Mouse (Mus musculus) spleen, embryonic (tissue): ENCODE measurements around the gene Syt14.

Experiments
- CTCF ChIA-PET: fragments of 350-600 bp; sonication (Branson Sonifier 250); formaldehyde crosslinking; loops from one replicate; lab custom pipeline; 2022; lab: Charles Lee

The Syt14 gene

GRCm38 (mm10) chr1:193035371-193036238, at the start of gene Syt14:
TSS of gene Syt14 (minus strand) at chr1:193035775.
- CTCF ChIA-PET: no interaction called here

GRCm38 (mm10) chr1:193084016-193084415, 48.4 kb upstream of the Syt14 start:
- CTCF ChIA-PET: no interaction called here

- CTCF ChIA-PET: no interaction called here
Observed at GRCm38 (mm10) chr1:193083051-193083450, 47.5 kb upstream of the Syt14 start.

- CTCF ChIA-PET: no interaction called here
Observed at GRCm38 (mm10) chr1:193082311-193082921, 46.8 kb upstream of the Syt14 start.

GRCm38 (mm10) chr1:193062618-193063017, 27.0 kb upstream of the Syt14 start:
- CTCF ChIA-PET: no interaction called here

GRCm38 (mm10) chr1:193060167-193060566, 24.6 kb upstream of the Syt14 start:
- CTCF ChIA-PET: no interaction called here

- CTCF ChIA-PET: no interaction called here
Observed at GRCm38 (mm10) chr1:193059596-193059995, 24.0 kb upstream of the Syt14 start.

- CTCF ChIA-PET: no interaction called here
Observed at GRCm38 (mm10) chr1:193054401-193054800, 18.8 kb upstream of the Syt14 start.

GRCm38 (mm10) chr1:193053065-193053464, 17.5 kb upstream of the Syt14 start:
- CTCF ChIA-PET: no interaction called here

GRCm38 (mm10) chr1:193047616-193048015, 12.0 kb upstream of the Syt14 start:
- CTCF ChIA-PET: no interaction called here

- CTCF ChIA-PET: no interaction called here
Observed at GRCm38 (mm10) chr1:193042760-193043295, 7.3 kb upstream of the Syt14 start.

GRCm38 (mm10) chr1:193034951-193035370, 614 bp downstream of the Syt14 start:
- CTCF ChIA-PET: no interaction called here

- CTCF ChIA-PET: no interaction called here
Observed at GRCm38 (mm10) chr1:193024311-193024710, 11.3 kb downstream of the Syt14 start.

GRCm38 (mm10) chr1:193012351-193012750, 23.2 kb downstream of the Syt14 start:
- CTCF ChIA-PET: no interaction called here

- CTCF ChIA-PET: no interaction called here
Observed at GRCm38 (mm10) chr1:193011000-193011769, 24.4 kb downstream of the Syt14 start.

GRCm38 (mm10) chr1:193004581-193004980, 31.0 kb downstream of the Syt14 start:
- CTCF ChIA-PET: no interaction called here

- CTCF ChIA-PET: no interaction called here
Observed at GRCm38 (mm10) chr1:193003953-193004352, 31.6 kb downstream of the Syt14 start.

- CTCF ChIA-PET: no interaction called here
Observed at GRCm38 (mm10) chr1:193002307-193002706, 33.3 kb downstream of the Syt14 start.

GRCm38 (mm10) chr1:193001587-193001986, 34.0 kb downstream of the Syt14 start:
- CTCF ChIA-PET: no interaction called here

- CTCF ChIA-PET: no interaction called here
Observed at GRCm38 (mm10) chr1:193000908-193001307, 34.7 kb downstream of the Syt14 start.

GRCm38 (mm10) chr1:192994179-192994873, 41.2 kb downstream of the Syt14 start:
- CTCF ChIA-PET: interaction anchor here (0.6 kb wide), 1 partner anchor 131 kb away, joined by 4 read pairs; no protein-coding TSS in a partner anchor
